Mouse (Mus musculus) ES-Bruce4 (cell line): ENCODE measurements around the gene Pax5. TPM values are rescaled to one million over a fixed set of nuclear protein-coding genes. Genes with fewer than 3 reads are reported as not detected.

Experiments
- H3K27ac ChIP-seq: 2 replicates; pipeline ENCODE4 v1.5.1; 2012; ENCODE audit warnings: low read length, inconsistent platforms; ENCODE audit not compliant: insufficient read depth
- H3K27me3 ChIP-seq: 2 replicates; pipeline ENCODE4 v1.6.1; 2012; ENCODE audit warnings: mild to moderate bottlenecking, low read length, inconsistent platforms; ENCODE audit not compliant: control insufficient read depth, poor library complexity, insufficient read depth, severe bottlenecking
- H3K36me3 ChIP-seq: 2 replicates; pipeline ENCODE4 v1.6.1; 2012; ENCODE audit warnings: inconsistent platforms, mild to moderate bottlenecking, low read length, moderate library complexity; ENCODE audit not compliant: control insufficient read depth, poor library complexity, insufficient read depth, severe bottlenecking
- H3K4me1 ChIP-seq: one replicate; pipeline ENCODE4 v1.8.1; 2011; ENCODE audit warnings: low read length; ENCODE audit not compliant: control insufficient read depth, insufficient read depth
- H3K4me3 ChIP-seq: 2 replicates; pipeline ENCODE4 v1.5.1; 2011; ENCODE audit warnings: low read depth, mild to moderate bottlenecking, low read length
- H3K9ac ChIP-seq: 2 replicates; pipeline ENCODE4 v1.6.1; 2012; ENCODE audit warnings: low read depth, mild to moderate bottlenecking, inconsistent platforms; ENCODE audit not compliant: poor library complexity, severe bottlenecking
- H3K9me3 ChIP-seq: replicated peaks from 2 replicates; pipeline ENCODE4 v1.6.1; 2012; ENCODE audit warnings: mild to moderate bottlenecking, low read length, inconsistent platforms; ENCODE audit not compliant: control insufficient read depth, poor library complexity, insufficient read depth, severe bottlenecking
- CTCF ChIP-seq: IDR thresholded peaks from one replicate; pipeline ENCODE4 v1.8.1; 2011; ENCODE audit warnings: low read depth, low read length
- EP300 ChIP-seq: IDR thresholded peaks from 2 replicates; pipeline ENCODE4 v1.6.1; 2011; ENCODE audit warnings: low read depth, low read length; ENCODE audit not compliant: insufficient read depth
- POLR2A ChIP-seq: IDR thresholded peaks from one replicate; pipeline ENCODE4 v1.8.1; 2011; ENCODE audit warnings: low read length; ENCODE audit not compliant: insufficient read depth
- polyA plus RNA-seq: library from polyadenylated mRNA; stranded (reverse); fragments of >200 nt; gene quantifications from 2 replicates; pipeline ENCODE4 v1.2.4, GENCODE M21; 2011; ENCODE audit warnings: low read depth; ENCODE audit not compliant: missing spikeins, insufficient read depth, insufficient read length

Gene Pax5
- polyA plus RNA-seq, 1 experiment, result not detected

DNA sequence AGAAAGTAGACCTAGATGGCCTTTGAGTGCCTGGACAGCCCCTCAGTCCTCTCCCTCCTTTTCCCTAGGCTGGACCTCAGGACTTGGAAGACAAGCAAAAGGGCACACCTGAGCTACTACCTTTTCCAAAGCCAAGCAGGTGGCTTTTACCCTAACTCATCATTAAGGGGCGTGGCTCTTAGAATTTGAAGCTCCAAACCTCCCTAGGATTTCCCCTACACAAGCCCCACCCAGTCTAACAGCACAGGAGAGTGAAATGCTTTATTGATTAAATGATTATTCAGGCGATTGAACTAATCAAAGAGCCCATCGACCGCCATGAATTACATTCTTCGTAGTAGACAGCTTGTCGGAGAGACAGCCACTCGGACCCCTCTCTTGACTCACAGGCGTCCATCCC lies 2.0 kb downstream of the Pax5 start:
- no peaks in the 10 kb centered on the region for H3K36me3 ChIP-seq
- no peak overlapping the region for H3K27ac ChIP-seq
- H3K27me3 ChIP-seq, result peaks cover 28% of the 10 kb centered on the region
- no peaks in the 10 kb centered on the region for H3K9me3 ChIP-seq
- H3K9ac ChIP-seq, result no peak overlapping the region
- TF ChIP-seq POLR2A, result no peak
- no peak for TF ChIP-seq CTCF
- no peak for TF ChIP-seq EP300
- H3K4me1 ChIP-seq, result peaks cover 2% of the 10 kb centered on the region
- no peak overlapping the region for H3K4me3 ChIP-seq

DNA sequence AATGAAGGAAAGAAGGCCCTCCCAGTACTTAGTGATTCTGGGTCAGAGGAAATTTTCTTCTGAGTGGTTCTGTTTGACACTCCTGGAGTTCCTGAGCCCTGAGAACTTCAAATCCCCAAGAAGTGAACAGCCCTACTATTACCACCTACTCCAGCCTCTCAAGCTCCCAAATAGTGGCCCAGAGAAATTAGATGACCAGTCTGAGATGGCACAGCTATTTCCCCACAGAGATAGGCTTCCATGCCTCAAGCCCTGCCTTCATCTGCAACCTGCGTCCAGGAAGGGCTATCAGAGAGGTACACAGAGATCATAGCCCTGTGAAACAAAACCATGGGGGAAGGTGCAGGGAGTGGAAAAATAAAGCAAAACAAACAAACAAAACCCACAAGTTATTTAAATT lies 3.4 kb downstream of the Pax5 start:
- no peak overlapping the region for H3K4me3 ChIP-seq
- no peaks in the 10 kb centered on the region for H3K4me1 ChIP-seq
- H3K36me3 ChIP-seq, result no peaks in the 10 kb centered on the region
- no peak overlapping the region for H3K27ac ChIP-seq
- no peak overlapping the region for H3K9ac ChIP-seq
- no peaks in the 10 kb centered on the region for H3K9me3 ChIP-seq
- H3K27me3 ChIP-seq, result peaks cover 31% of the 10 kb centered on the region
- TF ChIP-seq POLR2A, result no peak
- no peak for TF ChIP-seq EP300
- TF ChIP-seq CTCF, result no peak

DNA sequence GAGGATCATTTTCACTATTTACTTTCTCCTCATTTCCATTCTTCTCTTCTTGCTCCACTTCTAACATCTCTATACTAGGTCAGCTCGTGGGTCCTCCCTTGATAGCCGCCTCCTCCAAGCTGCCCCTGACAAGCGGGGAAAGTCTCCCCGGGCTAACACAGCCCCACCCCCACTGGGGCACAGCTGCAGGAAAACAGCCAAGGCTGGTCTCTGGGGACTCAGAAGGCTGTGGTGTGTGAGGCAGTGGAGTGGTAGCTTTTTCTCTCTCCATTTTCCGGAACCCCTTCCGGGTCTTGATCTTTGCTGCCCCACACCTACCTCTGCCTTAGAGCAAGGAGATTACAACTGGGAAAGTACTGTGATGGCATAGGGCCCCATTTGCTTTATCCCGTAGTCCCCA lies 4.3 kb downstream of the Pax5 start:
- Histone ChIP-seq H3K4me3 (no peak overlapping the region), H3K27ac (no peak overlapping the region), H3K27me3 (peaks cover 25% of the 10 kb centered on the region), H3K9me3 (no peaks in the 10 kb centered on the region), H3K4me1 (no peaks in the 10 kb centered on the region), H3K9ac (no peak overlapping the region), H3K36me3 (no peaks in the 10 kb centered on the region)
- TF ChIP-seq POLR2A (no peak), EP300 (no peak)

DNA sequence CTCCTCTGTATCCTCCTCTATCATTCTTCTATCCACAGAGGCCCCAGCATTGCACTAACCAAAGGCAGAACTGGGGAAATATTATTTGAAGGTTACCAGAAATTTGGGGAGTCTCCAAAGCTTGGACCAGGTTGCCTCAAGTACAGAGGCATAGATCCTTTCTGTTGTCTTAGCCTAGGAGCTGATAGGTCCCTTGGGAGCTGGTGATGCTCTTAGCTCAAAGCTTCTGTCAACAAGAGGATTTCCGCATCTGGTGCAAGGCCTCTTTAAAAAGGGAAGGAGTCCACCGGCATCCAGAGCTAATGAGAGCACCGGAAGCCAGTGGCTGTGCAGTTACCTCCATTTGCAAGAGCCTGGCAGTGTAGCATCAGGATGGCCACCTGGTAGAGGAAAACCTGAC lies 5.1 kb downstream of the Pax5 start:
- Histone ChIP-seq H3K27me3 (peaks cover 26% of the 10 kb centered on the region), H3K9ac (no peak overlapping the region), H3K9me3 (no peaks in the 10 kb centered on the region), H3K27ac (no peak overlapping the region), H3K4me1 (no peaks in the 10 kb centered on the region), H3K36me3 (no peaks in the 10 kb centered on the region), H3K4me3 (no peak overlapping the region)
- TF ChIP-seq POLR2A (no peak), CTCF (no peak), EP300 (no peak)

DNA sequence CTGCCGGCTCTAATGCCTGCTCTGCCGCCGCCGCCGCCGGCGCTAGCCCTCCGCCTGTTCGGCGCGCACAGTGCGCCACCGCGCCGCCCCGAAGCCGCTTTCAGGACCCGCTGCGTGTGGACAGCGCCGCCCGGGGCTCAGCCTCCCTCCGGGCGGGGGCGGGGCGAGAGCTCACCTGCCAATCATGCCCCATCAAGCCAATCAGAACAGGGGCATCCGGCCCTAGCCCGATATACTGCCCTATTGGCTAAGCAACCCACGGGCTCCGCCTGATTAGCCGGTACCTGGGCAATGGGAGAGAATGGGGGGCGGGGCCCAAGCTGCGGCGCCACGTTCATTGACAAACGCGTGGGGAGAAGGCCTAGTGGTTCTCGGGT lies 5.9 kb downstream of the Pax5 start:
- no peaks in the 10 kb centered on the region for H3K4me1 ChIP-seq
- peaks cover 26% of the 10 kb centered on the region for H3K27me3 ChIP-seq
- no peaks in the 10 kb centered on the region for H3K36me3 ChIP-seq
- H3K4me3 ChIP-seq, result peak overlapping the region; percentile 93
- peak overlapping the region; percentile 44 for H3K9ac ChIP-seq
- no peak overlapping the region for H3K27ac ChIP-seq
- TF ChIP-seq EP300 (0 out of 2 replicates have a peak, but pooled peaks have one; percentile 2), CTCF (no peak)
- H3K9me3 ChIP-seq, result no peaks in the 10 kb centered on the region

DNA sequence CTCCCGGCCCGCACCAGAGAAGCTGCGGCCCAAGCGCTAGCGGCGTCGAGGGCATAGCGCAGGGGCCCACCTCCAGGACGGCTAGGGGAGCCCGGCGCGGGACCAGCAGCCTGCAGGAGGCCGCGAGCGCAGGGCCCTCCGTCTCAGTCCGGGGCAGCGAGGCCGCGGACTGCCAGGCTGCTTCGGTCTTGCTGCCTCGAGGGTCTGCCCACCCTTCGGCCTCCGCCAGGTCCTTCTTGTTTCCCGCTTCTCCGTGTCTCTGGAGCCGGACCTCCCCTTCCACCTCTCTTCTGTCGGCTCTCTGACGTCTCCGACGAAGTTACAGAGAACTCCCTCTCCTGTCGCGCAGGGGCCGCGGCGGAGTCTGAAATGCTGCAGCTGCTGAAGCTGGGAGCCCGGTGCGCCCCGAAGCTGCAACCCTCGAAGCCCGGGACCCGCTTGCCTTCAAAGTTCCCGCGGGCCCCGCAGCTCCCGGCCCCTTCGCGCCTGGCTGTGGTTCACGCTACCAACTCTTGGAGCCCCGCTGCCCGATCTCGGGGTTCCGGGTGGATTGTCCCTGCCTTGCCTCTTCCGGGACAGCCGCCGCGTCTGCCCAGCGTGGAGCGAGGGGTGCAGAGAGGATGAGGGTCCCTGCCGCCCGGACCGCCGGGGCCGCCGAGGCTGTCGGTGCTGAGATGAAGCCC lies 6.5 kb downstream of the Pax5 start:
- Histone ChIP-seq H3K4me1 (no peaks in the 10 kb centered on the region), H3K4me3 (peak overlapping the region; percentile 63), H3K36me3 (no peaks in the 10 kb centered on the region), H3K9me3 (no peaks in the 10 kb centered on the region), H3K9ac (peak overlapping the region; percentile 41), H3K27ac (no peak overlapping the region), H3K27me3 (peaks cover 26% of the 10 kb centered on the region)
- no peak for TF ChIP-seq EP300
- TF ChIP-seq POLR2A, result no peak
- no peak for TF ChIP-seq CTCF
